Mouse (Mus musculus): Measurements from ENCODE around the gene Fbxo21. TPM values are rescaled to one million over a fixed set of nuclear protein-coding genes. Genes with fewer than 3 reads are reported as not detected.

The Fbxo21 gene
- total RNA-seq, 1 experiment from 2014 or later: 77.8 TPM

- no peak for DNase-seq
Measured at GRCm38 (mm10) chr5:117979082-117979481, 2.6 kb downstream of the Fbxo21 start.

- DNase-seq: no peak
Measured at GRCm38 (mm10) chr5:117980921-117981320, 4.4 kb downstream of the Fbxo21 start.

- no peak for DNase-seq
Measured at GRCm38 (mm10) chr5:117981943-117982342, 5.4 kb downstream of the Fbxo21 start.

- peak; percentile 54 for DNase-seq
Measured at GRCm38 (mm10) chr5:117986327-117986726, 9.8 kb downstream of the Fbxo21 start.

- DNase-seq: no peak
Measured at GRCm38 (mm10) chr5:117987891-117988290, 11.4 kb downstream of the Fbxo21 start.

GRCm38 (mm10) chr5:117988367-117988766 is 11.8 kb downstream of the Fbxo21 start:
- DNase-seq: peak; percentile 47

GRCm38 (mm10) chr5:117989773-117990172 is 13.2 kb downstream of the Fbxo21 start:
- DNase-seq: peak; percentile 73

GRCm38 (mm10) chr5:117990957-117991356 is 14.4 kb downstream of the Fbxo21 start:
- no peak for DNase-seq

- DNase-seq: no peak
Measured at GRCm38 (mm10) chr5:117993550-117993949, 17.0 kb downstream of the Fbxo21 start.

- peak; percentile 50 for DNase-seq
Measured at GRCm38 (mm10) chr5:117995372-117995901, 18.9 kb downstream of the Fbxo21 start.

GRCm38 (mm10) chr5:117995911-117996310 is 19.4 kb downstream of the Fbxo21 start:
- no peak for DNase-seq

GRCm38 (mm10) chr5:117996581-117996980 is 20.1 kb downstream of the Fbxo21 start:
- DNase-seq: no peak

- DNase-seq: no peak
Measured at GRCm38 (mm10) chr5:117997434-117997970, 21.0 kb downstream of the Fbxo21 start.

- DNase-seq: no peak
Measured at GRCm38 (mm10) chr5:117999061-117999460, 22.5 kb downstream of the Fbxo21 start.

- DNase-seq: no peak
Measured at GRCm38 (mm10) chr5:117999584-117999983, 23.1 kb downstream of the Fbxo21 start.

GRCm38 (mm10) chr5:118002059-118002458 is 25.5 kb downstream of the Fbxo21 start:
- DNase-seq: peak; percentile 83

GRCm38 (mm10) chr5:118004619-118005018 is 28.1 kb downstream of the Fbxo21 start:
- DNase-seq: peak; percentile 85

GRCm38 (mm10) chr5:118005728-118006127 is 29.2 kb downstream of the Fbxo21 start:
- DNase-seq: peak; percentile 64

- DNase-seq: peak; percentile 76
Measured at GRCm38 (mm10) chr5:118008344-118008743, 31.8 kb downstream of the Fbxo21 start.

- no peak for DNase-seq
Measured at GRCm38 (mm10) chr5:118010872-118011271, 34.3 kb downstream of the Fbxo21 start.

GRCm38 (mm10) chr5:118011796-118012195 is 35.3 kb downstream of the Fbxo21 start:
- DNase-seq: no peak

GRCm38 (mm10) chr5:118015028-118015427 is 38.5 kb downstream of the Fbxo21 start:
- DNase-seq: peak; percentile 97

- DNase-seq: peak; percentile 60
Measured at GRCm38 (mm10) chr5:118015669-118016068, 39.1 kb downstream of the Fbxo21 start.

- no peak for DNase-seq
Measured at GRCm38 (mm10) chr5:118017527-118017926, 41.0 kb downstream of the Fbxo21 start.

All from adrenal gland, postnatal 14 days (tissue).